Mouse (Mus musculus) lung, postnatal 36 days (tissue): ENCODE measurements at regions not wholly inside any gene's neighbourhood (a gene's known extent, or its start where the extent isn't known, plus 50 kb on each side); places are given as distances from the start of the nearest gene placed in this dataset.

Experiments used
- DNase-seq: peaks from one replicate; pipeline ENCODE4 v3.0.0; 2022; ENCODE audit warnings: mixed read lengths

DNA sequence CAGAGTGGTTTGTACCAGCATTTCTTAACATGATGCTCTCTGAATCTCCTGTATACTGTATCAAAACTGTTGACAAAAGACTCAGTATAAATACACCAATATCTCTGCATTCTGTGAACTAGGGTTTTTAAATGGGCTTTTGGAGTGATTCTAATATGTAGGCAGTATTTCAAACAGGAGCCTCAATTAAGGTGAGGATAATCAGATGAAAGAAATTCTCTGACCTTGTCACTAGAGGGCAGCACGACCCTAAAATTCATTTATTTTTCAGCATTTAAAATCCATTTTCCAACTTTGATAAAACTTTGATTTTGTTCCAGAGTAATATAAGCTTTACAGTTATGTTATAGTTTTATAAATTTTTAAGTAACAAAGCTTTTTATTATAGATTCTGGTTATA lies 114.5 kb downstream of the Rfx6 start:
- peak; percentile 8 for DNase-seq

DNA sequence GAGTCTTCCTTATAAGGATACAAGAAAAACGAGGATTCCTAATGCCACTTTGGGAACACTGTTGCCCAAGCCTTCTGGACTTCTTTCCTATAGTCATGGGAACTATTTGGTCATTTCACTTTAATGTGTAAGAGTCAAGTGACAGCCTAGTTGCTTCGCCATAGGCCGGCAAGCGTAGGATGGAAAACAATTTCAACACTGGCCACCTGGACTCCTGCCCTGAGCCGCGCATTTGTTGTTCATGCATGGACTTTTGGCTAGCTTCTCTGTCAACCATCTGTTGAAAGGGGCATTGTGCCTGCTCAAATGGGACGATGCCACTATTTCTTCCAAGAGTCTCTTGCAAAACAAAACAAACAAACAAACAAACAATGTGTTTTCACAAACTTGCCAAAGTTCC lies 116.3 kb downstream of the Rfx6 start:
- DNase-seq, result no peak

GRCm38 (mm10) chr10:51816626-51817025 lies 139.1 kb downstream of the Rfx6 start:
- no peak for DNase-seq

DNA sequence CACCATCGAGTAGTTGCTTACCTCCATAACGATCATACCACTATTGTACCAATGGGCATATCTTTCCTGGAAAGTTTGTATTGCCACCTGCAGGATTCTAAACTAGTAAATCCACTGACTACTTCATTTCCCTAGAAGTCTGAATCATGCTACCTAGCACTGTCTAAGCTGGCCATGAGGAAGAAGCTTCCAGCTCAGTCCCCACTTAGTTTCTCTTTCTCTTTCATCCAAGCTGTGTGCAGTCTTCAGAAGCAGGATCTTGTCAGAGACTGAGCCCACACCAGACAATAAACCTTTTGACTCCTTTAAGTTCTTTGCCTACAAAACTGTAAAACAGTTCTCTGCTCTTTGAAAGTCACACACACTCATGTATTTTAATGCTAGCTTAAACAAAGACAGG lies 146.3 kb downstream of the Rfx6 start:
- DNase-seq, result no peak

GRCm38 (mm10) chr10:51826431-51826964 lies 148.9 kb downstream of the Rfx6 start:
- DNase-seq, result no peak

DNA sequence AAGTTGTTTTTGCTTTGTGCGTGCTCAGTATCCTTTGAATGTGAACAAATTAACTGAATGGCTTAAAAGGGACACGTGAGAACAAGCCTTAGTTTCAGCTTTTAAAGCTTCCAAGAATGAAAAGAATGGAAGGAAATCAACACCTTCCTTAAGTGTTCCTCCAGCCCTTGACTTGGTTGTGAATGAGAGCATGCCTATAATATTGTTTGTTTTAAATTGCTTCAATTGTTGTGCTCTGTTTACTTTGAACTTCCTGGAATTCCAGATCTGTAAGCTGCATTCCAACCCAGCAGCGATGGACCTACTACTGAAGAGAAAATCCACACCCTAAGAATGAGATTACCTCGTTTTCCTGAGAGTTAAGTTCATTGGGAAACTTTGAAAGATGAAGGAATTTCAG lies 154.9 kb downstream of the Rfx6 start:
- peak; percentile 16 for DNase-seq

DNA sequence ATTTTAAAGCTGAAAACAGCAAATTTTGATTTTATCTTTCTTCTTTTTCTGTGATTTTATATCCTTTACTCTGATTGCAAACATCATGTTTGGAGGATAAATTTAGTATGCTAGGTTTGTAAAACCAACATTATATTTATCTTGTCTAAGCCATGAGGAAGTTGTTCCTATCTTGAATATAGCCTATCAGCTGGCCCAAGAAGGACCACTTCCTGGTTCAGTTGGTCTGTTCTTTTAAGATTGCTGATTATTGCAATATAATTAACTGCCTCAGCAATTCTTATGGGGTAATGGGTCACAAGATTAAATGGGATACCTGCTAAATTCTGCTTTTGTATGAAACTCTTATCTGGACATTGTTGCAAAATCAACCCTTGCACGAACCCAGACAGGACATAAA lies 165.5 kb downstream of the Rfx6 start:
- no peak for DNase-seq

DNA sequence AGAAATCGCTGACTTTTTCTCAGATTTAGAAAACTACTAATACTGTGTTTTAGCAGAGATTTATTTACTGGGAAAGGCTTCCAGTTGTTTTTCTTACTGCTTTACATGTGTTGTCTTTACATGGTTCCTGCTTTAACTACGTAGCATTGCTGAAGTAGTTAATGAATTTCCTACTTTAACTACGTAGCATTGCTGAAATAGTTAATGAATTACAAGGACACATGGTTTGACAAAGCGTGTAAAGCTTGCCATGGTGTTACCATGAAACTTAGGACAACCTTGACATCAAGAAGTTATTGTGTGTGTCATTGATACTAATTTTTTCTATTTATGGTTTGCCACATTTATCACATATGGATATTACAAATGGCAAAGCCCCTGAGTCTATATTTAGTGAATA lies 168.7 kb downstream of the Rfx6 start:
- no peak for DNase-seq

DNA sequence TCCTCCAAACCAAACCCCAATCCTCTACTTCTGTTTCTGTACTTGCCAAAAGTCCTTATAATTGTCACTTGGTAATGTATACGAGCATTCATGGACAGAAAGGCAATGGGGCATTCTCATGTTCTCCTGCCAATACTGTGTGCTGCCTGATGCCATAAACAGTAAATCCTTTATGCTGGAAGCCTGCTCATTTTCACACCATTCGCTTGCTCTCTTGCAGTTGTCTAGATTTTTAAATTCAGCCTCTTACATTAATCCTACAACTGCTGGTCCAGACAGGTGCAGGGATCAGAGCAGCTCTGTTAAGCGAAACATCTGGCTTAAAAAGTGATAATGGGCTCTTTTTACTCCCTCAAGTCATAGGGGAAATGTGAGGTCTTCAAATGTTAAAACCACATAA lies 152.9 kb upstream of the Vgll2 start:
- no peak for DNase-seq

DNA sequence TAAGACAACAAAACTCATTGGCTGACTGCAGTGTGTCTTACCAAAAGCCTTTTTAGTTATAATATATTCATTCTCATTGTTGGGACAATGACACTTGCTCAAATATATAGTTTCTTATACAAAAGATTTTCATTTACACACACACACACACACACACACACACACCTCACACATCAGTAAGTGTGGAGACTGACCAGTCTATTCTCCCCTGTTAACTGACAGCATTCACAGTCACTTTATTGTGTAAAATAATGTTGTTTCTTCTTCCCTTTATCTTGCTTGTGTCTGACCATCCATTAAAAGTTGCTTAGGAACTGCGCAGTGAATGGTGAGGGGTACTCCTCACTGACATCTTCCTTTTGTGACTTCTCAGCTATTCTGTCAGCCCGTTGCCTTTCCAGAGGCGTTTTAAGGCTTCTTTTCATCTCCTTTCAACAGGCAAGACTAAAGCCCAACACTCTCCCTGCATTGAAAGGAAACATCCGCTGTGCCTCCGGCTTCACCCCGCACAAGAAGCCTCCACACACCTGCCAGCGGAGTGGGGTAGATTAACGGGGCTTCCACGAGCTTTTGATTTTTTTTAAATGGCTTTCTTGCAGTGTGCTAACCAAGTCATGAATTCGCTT lies 111.1 kb upstream of the Vgll2 start:
- DNase-seq, result no peak

GRCm38 (mm10) chr10:51912096-51912495 lies 110.2 kb upstream of the Vgll2 start:
- DNase-seq, result no peak

DNA sequence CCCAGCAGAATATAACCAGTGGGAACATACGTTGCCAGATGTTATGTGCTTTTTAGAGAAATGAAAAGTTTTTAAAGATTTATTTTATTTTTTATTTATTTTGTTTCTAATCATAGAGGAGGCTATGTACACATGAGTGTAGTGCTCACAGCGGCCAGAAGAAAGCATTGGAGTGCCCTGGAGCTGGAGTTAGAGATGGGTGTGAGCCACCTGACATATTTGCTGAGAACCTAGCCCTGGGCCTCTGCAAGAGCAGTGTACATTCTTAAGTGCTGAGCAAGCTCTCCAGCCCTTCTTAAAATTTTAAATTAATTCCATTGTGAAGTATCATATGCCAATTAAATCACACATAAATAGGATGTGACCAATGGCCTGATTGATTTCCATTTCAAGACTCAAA lies 95.7 kb upstream of the Vgll2 start:
- DNase-seq, result peak; percentile 34

DNA sequence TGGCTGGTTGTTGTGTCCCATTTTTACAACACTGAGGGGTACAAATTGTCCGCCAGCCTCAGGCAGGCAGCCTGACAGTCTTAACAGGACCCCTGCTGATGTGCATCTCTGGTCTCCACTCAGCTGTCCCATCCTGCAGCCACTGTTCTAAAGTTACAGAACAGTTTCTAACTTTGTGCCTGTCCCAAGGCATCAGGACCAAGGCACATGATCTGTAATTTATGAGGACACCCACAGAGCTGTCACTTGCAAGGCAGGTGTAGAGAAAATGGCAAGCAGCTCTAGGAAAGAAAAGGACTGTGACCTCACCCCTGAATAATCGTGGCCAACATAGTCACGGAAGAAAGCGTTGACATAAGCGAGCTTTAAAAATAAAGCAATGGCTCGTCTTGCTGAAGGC lies 93.0 kb upstream of the Vgll2 start:
- no peak for DNase-seq

- no peak for DNase-seq
Measured at GRCm38 (mm10) chr10:51930266-51930665, 92.0 kb upstream of the Vgll2 start.

GRCm38 (mm10) chr10:51930696-51931095 lies 91.6 kb upstream of the Vgll2 start:
- no peak for DNase-seq

- no peak for DNase-seq
Measured at GRCm38 (mm10) chr10:51935482-51935881, 86.8 kb upstream of the Vgll2 start.

DNA sequence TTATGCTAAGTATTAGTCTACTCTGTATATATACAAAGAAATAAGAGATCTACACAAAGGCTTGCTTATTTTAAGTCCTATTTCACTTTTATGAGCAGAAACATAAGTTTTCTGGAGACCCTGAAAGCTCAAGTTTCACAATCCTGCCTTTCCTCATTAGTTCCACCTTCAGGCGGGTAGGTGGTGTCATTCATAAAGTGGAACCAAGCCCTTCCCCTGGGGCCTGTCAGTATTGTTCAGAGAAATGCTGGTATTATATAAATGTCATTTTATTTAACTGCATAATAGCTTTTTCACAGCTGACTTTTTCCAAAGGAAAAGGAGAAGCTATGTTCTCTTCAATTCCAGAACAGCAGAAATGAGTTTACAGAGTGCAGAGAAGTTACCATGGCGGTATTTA lies 81.1 kb upstream of the Vgll2 start:
- DNase-seq, result no peak

DNA sequence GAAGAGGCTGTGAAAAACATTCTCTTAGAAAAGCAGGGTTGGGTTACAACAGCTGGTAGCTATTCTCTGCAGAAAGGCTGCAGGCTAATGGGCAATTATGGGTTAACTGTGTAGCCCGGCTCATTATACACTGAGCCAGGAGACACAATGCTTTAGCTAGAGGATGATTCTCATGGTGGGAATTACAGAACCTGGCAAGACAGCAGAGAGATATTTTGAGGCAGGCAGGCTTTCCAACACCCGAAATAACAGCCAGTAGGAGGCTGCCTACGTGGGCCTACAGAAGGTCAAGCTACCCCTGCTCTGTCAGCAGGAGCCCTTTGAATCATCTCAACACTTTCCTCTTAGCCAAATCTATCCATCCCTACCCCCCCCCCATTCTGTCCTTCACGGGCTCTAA lies 76.6 kb upstream of the Vgll2 start:
- no peak for DNase-seq

- no peak for DNase-seq
Measured at GRCm38 (mm10) chr10:51946189-51946588, 76.1 kb upstream of the Vgll2 start.

DNA sequence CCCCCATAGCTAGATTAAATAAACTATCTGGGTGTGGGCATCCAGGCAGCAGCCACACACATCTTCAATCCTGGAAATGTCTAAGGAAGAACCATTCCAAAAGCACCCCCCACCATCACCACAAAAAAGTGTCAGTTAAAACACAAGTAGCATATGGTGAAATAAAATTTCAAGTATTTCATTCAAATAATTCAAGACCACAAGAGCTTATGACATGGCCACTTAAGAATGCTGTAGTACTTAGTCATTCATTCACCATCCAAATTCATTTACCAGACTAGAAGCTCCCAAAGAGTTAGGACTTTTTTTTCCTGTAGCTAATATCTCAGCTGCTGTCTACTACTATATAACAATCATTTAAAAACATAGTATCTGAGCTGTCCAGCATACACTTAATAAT lies 75.4 kb upstream of the Vgll2 start:
- peak; percentile 4 for DNase-seq

- no peak for DNase-seq
Measured at GRCm38 (mm10) chr10:51950016-51950415, 72.3 kb upstream of the Vgll2 start.

GRCm38 (mm10) chr10:51952021-51952420 lies 70.3 kb upstream of the Vgll2 start:
- DNase-seq, result no peak

DNA sequence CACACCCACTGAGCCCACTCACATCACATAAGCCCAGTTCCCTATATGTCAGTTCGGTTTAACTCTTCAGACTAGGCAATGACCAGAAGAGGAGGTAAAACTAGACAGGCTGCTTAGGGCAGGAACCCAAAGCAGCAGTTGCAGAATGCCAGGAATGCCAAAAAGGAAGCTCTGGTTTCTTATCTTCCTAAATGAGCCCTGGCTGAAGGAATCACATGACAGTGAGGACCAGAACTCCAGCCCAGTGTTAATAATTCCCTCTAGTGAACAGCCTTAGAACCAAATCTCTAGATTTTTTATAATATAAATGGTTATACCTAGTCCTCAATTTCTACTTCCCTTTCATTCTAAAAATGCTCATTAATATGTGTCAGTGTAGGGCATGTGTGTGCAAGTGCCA lies 65.8 kb upstream of the Vgll2 start:
- no peak for DNase-seq

GRCm38 (mm10) chr10:51961497-51961896 lies 60.8 kb upstream of the Vgll2 start:
- no peak for DNase-seq

GRCm38 (mm10) chr10:51963671-51964070 lies 58.6 kb upstream of the Vgll2 start:
- DNase-seq, result no peak
